Mouse (Mus musculus) hematopoietic stem cell, adult 5-6 weeks (primary cell): ENCODE data around the gene H2-Oa. TPM values are rescaled to one million over a fixed set of nuclear protein-coding genes. Genes with fewer than 3 reads are reported as not detected.
"Not testable (repeated sequence)": the region's sequence is repeated elsewhere in the genome, so short reads cannot be mapped to it uniquely, and the experiment has no call there.

Source experiments
- ATAC-seq, 2 experiments: fragments of 125-278 bp in 1 of 2; replicated peaks in 1 of 2; 2 replicates each; pipeline ENCODE4 v1.8.0; 2016 to 2017; ENCODE audit warnings: inconsistent platforms in 2 of 2, mild to moderate bottlenecking in 2 of 2, moderate number of reproducible peaks in 2 of 2, low read depth in 1 of 2, moderate TSS enrichment in 1 of 2; ENCODE audit not compliant: low FRiP score in 2 of 2, poor library complexity in 2 of 2, severe bottlenecking in 2 of 2, insufficient read depth in 1 of 2, low TSS enrichment in 1 of 2
- total RNA-seq: library from RNA; stranded (forward); fragments of 172-1452, 232-1000 nt; gene quantifications from 2 replicates; pipeline ENCODE4 v1.2.3, GENCODE M21; 2017

H2-Oa gene
- total RNA-seq, 1 experiment from 2014 or later, result 9.2 TPM

DNA sequence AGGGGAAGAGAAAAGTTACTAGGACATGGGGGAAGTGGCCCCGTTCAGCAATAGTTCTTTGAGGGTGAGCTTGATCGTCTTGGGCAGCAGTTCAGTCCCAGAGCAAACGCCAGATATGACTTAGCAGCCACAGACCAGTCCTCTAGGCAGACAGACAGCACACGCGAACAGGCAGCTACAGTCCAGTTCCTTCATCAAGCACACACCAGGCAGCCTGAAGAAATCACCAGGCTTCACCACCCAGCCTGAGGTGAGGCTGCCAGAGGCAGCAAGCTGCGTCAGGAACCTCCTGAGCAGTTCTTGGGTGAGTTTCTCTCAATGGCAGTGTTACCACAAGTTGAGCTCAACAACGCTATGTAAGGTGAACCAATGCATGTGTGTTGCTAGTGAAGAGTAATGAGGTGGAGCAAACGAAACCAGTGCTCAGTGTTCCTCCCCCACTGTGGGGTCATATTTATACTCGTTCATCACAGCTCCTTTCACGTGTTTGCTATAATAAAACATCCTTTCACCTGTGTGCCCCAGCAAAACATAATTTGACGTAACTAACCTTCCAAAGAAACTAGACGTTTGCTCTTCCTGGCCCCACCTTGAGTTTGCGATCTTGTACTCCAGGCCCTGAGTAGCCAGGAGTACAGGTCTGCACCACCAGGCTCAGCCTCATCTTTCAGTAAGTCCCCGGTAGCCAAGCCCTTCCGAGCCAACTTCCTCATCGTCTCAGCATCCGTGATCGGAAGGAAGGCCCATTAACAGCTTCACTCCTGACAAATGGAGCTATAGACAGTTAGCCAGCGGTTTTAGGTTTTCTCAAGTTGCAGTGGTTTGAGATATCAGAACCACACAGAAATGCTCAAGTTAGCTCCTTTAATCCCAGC lies 38.2 kb downstream of the H2-Oa start:
- no peak for ATAC-seq

- no peak for ATAC-seq
These were observed 39.8 kb downstream of the H2-Oa start for GRCm38 (mm10) chr17:34131911-34132310.

DNA sequence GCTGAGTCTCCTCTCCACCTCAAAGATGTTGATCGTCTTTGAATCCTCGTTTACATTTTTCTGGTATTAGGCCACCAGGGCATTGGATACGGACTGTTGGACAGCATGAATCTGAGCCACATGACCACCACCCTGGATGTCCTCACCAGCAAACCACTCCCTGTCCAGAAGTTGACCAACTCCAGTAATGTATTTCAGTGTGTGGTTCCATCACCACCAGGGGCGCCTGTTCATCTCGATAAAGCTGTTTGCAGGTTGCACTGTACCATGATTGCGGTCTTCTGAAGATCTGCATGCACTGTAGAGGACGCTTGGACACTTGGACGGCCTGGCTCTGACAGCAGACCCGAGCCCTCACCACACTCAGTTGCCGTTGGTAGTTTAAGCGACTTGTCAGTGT lies 41.1 kb downstream of the H2-Oa start:
- no peak for ATAC-seq

GRCm38 (mm10) chr17:34134451-34134850 lies 42.3 kb downstream of the H2-Oa start:
- ATAC-seq, result no peak

DNA sequence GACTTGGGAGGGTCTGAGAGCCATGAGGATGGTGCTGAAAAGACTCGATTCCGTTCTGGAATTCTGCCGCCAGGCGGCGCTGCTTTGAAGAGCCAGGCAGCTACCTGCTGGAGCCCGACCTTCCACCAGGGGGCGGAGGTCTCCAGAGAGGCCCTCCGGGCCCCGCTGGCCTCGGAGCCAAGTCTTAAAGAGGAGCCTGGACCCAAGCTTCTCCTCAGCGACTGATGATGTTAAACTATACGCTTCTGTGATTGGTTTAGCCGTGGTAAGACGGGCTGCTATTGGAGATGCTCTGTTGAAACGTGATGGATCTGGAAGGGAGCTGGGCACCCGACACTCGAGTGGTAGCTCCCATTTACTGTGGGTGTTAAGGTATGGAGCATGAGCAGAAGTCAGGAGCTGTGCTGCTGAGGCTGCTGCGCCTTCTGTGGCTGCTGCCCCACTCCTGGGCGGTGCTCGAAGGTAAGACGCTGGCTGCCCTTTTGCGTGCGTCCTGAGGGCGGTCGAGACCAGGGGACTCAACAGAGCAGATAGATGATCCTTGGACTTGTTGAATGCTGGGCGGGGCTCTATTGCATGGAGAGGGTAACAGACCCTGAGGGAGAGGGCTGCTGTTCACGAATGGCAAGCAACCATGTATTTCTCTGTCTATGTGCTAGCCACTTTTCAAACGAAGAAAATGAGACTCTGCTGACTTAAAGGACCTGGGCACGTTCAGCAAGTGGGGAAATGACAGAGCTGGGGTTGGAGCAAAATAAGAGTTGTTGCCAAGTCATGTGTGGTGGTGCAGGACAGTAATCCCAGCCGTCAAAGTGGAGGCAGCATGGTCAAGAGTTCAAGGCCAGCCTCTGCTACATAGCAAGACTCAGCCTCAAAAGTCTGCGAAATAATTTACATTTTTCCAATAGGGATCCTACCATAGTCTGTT lies 43.4 kb downstream of the H2-Oa start:
- peak; percentile 98 to 99 for ATAC-seq

GRCm38 (mm10) chr17:34137601-34138000 lies 45.5 kb downstream of the H2-Oa start:
- no peak for ATAC-seq

DNA sequence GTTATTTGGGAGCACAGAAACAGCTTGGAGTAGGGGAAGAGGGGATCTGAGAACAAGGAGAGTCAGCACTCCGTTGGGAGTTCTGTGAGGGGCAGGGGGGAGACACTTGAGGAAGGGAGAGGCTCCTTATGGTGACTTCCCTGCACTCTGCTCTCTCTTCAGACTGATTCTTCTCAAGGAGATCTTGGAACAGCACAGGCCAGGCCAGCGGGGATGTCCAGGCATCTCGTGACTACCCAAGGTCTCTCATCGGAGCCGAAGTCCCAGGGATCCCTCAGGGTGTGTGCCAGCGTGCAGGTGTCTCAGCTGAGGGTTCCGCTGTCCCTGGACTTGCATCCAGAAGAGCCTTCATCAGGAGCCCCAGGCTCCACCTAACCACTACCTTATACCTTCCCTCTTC lies 46.5 kb downstream of the H2-Oa start:
- no peak for ATAC-seq

DNA sequence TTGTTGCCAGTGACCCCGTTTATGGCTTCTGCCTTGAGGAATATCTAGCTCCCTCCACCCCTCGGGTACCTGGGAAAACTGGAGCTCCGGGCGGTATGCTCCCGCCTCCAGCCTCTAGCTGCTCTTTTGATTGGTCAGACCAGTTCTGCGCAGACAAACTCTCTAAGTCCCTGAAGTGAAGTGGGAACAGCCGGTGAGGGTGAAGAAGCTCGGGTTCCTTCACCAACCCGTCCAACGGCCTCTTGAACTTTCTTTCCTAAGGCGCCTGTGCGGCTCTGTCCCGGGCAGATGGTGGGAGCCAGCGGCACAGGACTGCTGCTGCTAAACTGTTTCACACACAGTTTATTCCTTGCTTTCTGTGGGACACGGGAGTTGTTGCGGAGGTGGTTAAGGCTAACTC lies 47.3 kb downstream of the H2-Oa start:
- ATAC-seq, result no peak

DNA sequence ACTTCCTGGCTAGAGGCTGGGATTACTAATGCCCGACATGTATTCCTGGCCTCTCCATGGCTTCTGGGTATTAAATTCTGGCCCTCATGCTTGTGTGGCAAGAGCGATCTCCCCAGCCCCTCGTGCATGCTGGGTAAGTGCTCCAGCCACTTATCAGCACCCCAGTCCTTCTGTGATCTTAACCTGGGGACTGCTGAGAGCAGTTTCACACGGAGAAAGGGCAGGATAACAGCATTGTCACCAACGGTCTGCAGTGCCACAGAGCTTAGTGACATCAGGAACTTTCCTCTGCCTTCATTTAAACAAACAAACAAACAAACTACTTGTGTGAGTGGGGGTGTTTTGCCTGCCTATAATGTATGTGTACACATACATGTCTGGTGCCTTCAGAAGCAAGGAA lies 48.1 kb downstream of the H2-Oa start:
- ATAC-seq, result no peak

DNA sequence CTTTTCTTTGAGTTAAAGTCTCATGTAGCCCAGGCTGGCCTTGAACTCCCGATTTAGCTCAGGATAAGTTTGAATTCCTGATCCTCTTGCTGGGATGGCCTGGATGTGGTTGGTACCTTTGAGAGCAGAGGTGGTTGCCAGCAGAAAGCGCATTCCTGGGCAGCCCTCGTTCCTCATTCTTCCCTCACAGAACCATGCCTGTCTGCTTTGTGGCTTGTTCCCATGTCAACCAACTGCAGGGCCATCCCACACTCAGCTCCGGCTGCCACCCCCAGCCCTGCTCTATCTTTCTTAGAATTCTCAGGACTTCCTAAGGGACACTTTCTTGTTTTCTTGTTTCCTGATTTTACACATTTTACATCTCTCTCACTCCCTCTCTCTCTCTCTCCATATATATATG lies 49.3 kb downstream of the H2-Oa start:
- ATAC-seq, result 0 out of 4 replicates have a peak, but pooled peaks of 1 of the 2 experiments have one; percentile 18

- ATAC-seq, result peak in 1 of 2 experiments; percentile 18; a peak in 3 of 4 replicates
These were observed 50.4 kb downstream of the H2-Oa start for GRCm38 (mm10) chr17:34142456-34143010.

- peak; percentile 77 to 85 for ATAC-seq
These were observed 50.9 kb downstream of the H2-Oa start, which contains the start of gene H2-DMb2 for GRCm38 (mm10) chr17:34143033-34143432. Gene H2-DMb2 (plus strand): TSS chr17:34143307.

DNA sequence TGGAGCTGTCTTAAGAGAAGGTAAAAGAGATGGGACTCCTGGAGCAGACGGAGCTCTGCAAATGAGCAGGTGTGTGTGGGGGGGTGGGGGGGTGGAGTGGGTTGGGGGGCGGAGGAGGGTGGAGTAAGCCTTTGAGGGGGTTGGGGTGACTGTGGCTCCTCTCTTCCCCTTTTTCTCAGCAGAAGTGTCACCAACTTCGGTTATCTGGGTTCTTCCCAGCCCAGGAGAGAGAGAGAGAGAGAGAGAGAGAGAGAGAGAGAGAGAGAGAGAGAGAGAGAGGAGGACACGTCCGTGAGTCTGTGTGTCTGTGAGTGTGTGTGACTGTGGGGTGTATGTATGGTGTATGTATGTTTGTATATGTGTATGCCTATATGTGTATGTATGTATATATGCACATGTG lies 51.3 kb downstream of the H2-Oa start:
- no peak for ATAC-seq

- not testable (repeated sequence) for ATAC-seq
These were observed 52.1 kb downstream of the H2-Oa start for GRCm38 (mm10) chr17:34144221-34144620.
